Mouse (Mus musculus) embryo, embryonic 11.5 days (tissue): Measurements from ENCODE around the gene Srgn.
"Not testable (repeated sequence)": the region's sequence is repeated elsewhere in the genome, so short reads cannot be mapped to it uniquely, and the experiment has no call there.

Experiments used
- DNase-seq: peaks from one replicate; pipeline ENCODE4 v3.0.0-alpha.2; 2012; ENCODE audit warnings: low read depth, low spot score

The Srgn gene

DNA sequence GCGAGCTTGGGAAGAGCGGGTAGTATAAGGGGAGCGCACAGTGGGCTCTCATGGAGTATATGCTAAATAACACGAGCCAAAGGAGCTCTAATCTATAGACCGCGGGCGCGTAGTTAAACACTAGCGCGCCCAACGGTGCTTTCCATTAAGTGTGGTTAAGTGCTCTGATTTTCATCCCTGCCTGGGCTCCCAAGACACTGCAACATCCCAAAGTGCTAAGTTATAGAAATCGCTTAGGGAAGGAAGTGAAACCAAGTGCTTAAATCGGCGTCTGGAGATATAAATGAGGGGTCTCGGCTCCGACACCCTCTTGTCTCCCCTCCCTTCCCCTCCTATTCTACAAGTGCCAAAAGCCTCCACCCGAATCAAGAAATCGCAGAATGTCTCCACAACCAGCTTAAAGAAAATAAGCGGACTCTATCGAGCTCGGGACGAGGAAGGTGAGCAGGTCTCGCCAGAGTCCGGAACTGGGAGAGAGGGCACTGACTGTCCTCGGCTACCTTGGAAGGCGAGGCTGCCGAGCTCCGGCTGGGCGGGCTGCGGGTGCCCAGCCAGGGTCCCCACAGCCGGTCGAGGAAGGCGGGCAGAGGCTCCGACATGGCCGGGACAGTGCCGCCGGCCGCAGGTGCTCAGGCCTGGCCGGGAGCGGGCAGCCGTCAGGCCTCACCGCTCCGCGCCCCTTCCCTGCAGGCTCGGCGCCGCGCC is 41.2 kb downstream of the Srgn start:
- DNase-seq, result peak; percentile 26

DNA sequence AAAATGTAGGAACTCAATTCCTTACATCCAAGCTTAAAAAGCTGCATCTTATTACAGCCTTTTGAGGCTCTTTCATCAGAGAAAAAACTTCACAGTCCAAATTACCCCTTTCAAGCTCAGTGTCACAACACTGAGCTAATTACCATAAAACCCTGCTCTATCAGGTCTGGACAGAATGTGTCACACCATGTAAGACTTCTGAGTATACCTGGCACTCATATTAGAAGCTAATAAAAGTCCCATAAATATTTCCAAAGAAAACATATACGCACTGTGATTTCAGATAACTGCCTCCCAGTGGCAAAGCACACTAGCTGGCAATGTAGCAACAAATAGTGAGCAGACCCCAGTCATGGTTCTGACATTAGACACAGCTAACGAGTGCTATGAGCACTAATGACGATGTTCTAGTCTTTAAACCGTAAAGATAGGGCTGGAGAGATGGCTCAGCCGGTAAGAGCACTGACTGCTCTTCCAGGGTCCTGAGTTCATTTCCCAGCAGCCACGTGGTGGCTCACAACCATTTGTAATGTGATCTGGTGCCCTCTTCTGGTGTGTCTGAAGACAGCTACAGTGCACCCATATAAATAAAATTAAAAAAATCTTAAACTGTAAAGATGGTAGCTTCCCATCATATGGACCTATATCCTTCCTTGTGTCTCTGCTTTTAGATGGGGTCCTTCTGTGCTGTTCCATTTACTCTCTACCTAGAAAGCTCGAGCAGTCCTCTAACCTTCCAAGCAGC is 46.0 kb downstream of the Srgn start:
- DNase-seq, result no peak

DNA sequence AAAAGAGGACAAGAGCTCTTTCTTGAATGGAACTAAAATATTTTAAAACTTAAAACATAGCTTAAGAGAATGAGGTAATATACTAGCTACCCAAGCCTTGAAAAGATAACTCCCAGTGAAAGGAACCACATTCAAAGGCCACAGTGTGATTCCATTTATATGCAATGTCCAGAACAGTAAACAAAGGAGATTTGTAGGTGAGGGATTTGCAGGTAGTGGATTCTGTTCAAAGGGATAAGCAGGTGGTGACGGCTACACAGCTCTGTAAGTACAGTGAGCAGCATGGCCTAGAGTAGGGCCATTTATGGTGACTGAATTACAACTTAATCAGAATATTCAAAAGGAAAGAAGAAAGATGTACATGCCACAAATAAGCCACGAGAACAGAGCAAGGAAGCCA is 50.3 kb downstream of the Srgn start:
- DNase-seq, result no peak

DNA sequence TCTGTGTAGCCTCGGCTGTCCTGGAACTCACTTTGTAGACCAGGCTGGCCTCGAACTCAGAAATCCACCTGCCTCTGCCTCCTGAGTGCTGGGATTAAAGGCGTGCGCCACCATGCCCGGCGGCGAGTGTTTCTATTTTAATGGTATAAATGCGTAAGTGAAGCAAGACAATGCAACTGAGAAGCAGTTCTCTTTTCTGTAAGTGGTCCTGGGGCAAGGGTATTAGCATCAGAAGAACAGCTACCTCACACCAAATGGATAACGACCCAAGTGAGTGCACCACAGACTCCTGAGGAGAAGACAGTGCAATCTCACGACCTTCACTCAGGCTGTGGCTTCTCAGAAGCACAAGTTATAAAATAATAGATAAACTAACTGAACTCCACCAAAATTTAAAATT is 52.3 kb downstream of the Srgn start:
- DNase-seq, result no peak

DNA sequence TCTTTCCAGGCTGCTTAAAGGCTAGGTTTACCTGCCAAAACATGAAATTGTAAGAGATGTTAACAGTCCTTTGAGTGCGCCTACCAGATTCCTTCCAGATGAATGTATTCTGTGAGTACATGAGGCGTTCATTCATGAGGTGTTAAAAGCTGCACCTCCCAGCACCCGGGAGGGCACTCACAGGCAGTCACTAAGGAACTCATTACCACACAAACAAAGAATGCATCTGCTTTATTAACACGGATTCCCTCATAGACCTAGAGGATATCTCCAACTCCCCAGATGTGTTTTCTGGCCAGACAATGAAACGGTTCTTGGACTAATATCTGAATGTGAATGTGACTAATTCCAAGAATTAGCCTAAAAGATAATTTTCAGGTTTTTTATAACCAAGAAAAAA is 56.1 kb downstream of the Srgn start:
- no peak for DNase-seq

DNA sequence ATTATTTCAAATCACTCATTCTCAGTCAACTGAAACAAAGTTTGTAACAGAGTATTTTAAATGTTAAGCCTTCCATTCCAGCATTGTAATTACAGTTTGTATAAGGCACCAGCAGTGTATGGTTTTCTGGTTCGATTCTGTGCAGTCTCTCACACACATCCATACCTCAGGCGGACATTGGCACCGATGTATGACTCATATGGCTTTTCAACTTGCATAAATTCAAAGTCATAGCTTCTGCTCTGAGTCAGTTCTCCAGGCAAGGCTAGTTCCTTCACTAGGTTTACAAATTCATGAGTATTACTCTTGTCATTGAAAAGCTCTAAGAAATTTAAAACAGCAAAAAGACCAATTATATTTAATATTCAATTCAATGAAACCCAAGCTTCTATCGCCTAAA is 57.5 kb downstream of the Srgn start:
- DNase-seq, result no peak

DNA sequence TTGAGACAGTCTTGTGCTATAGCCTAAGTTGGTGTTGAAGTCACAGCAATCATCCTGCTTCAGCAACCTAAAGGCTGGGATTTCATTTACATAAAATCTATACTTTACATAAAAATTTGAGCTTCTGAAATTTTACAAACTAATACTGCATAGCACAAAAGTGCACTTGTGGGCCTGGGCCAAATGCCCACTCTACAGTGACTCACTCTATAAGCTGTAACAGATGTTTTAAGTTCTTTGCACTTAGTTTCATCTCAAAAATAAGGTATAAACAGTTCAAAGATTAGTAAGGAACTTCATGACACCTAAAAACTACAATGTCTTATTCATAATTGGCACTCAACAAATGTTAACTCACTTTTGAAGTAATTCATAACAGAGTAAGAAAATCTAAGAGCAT is 65.9 kb downstream of the Srgn start:
- no peak for DNase-seq

DNA sequence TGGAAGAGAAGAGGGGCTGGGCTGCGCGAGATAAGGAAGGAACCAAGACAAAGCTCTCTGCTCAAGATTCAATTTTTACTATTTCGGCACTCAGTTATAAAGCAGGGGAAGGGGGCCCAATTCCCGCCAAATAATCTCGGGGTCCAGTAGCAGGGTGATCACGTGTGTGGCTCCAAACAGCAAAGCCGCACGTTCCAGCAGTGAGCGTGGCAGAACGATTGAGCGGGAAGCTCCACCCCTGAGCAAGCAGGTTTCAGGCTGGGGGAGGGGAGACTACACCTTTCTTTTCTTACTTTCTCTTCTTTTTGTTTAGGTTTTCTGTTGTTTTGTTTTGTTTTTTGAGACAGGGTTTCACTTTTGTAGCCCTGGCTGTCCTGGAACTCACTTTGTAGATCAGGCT is 75.2 kb downstream of the Srgn start:
- not testable (repeated sequence) for DNase-seq

DNA sequence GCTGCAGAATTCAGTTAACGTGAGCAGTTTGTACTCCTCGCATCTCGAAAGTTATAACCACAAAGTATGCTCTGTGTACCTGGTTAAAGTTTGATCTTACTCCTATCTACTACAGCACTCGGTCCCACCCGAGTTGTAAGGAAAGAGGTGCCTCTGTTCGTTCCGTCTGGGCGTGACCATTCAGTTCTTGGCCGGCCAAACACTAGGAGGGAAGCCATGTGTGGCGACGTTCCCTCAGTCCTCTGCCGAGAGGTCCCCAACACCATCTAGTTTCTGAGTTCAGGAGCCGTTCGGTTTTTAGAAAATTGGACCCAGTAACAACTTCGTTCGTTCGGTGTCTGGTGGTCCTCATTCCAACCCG is 77.0 kb downstream of the Srgn start:
- DNase-seq, result no peak

DNA sequence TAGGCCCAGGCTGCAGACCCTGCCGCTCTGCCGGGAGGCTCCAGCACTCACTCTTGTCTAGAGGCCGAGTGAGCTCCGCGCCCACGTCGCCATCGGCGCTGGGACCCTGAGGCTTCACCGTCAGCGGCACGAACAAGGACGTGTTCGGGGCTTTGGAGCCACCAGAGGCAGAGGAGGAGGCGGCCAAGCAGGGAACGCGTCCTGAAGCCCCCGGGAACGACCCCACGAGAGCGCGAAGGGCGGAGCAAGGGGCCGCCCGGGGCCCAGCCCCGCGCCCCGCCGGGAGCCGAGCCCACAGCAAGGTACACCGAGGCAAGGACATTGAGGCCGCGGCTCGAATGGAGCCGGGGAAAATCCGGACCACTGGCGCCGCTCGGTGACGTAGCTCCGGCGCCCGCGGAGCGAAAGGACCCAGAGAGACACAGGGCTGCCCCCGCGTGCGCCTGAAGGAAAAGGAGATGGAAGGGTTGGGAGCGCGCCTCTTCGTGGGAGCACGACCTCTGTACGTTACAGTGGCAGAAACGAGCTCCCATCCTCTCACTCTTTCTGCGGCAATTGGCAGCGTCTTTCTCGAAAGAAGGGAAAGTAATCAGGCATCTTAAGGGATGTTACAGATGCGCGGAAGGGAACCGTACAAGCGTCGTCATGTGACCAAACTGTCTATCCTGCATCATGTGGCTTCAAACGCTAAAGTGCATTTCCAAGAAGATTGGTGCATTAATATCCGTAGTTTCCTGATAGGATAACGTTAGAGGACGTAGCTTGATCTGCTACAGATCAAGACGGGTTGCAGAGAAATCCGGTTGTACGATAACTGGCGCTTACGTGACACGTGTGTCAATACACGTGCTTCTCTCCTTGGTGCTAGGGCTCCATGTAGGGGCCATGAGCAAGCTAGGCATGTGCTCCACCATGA is 77.6 kb downstream of the Srgn start, which contains the start of the genes 4930507D05Rik and Supv3l1:
Gene 4930507D05Rik, plus strand, starts transcription at position 126 of the 916 bp plus-strand sequence.
Gene Supv3l1, minus strand, starts transcription at position 375 of the 916 bp plus-strand sequence.
- DNase-seq, result peak; percentile 85
